Mouse (Mus musculus) bone marrow macrophage, adult 2 months (primary cell): ENCODE measurements around the gene Sema4a. TPM values are rescaled to one million over a fixed set of nuclear protein-coding genes. Genes with fewer than 3 reads are reported as not detected.

Experiments
- H3K27ac ChIP-seq: 2 replicates; pipeline ENCODE4 v1.5.1; 2012; ENCODE audit warnings: low read depth, low read length; ENCODE audit not compliant: insufficient read depth
- H3K4me1 ChIP-seq: 2 replicates; pipeline ENCODE4 v1.6.1; 2012; ENCODE audit warnings: low read length; ENCODE audit not compliant: control insufficient read depth, insufficient read depth
- H3K4me3 ChIP-seq: 2 replicates; pipeline ENCODE4 v1.5.1; 2012; ENCODE audit warnings: mild to moderate bottlenecking, low read length, moderate library complexity; ENCODE audit not compliant: insufficient read depth
- CTCF ChIP-seq: IDR thresholded peaks from 2 replicates; pipeline ENCODE4 v1.5.1; 2012; ENCODE audit warnings: low read depth, mild to moderate bottlenecking, low read length, moderate library complexity
- POLR2A ChIP-seq: IDR thresholded peaks from 2 replicates; pipeline ENCODE4 v1.6.1; 2012; ENCODE audit warnings: mild to moderate bottlenecking, low read depth, low read length, borderline replicate concordance
- polyA plus RNA-seq: library from polyadenylated mRNA; stranded (reverse); fragments of >200 nt; gene quantifications from 2 replicates; pipeline ENCODE4 v1.2.4, GENCODE M21; 2012; ENCODE audit not compliant: missing spikeins, insufficient read depth, insufficient read length

The Sema4a gene
- polyA plus RNA-seq, 1 experiment = 178 TPM

GRCm38 (mm10) chr3:88449395-88450023 is 11.5 kb downstream of the Sema4a start:
- no peak overlapping the region for H3K4me3 ChIP-seq
- H3K27ac ChIP-seq = no peak overlapping the region
- TF ChIP-seq CTCF = no peak
- no peak for TF ChIP-seq POLR2A
- H3K4me1 ChIP-seq = peaks cover 45% of the 10 kb centered on the region

- H3K4me3 ChIP-seq = no peak overlapping the region
- H3K27ac ChIP-seq = no peak overlapping the region
- TF ChIP-seq POLR2A = no peak
- TF ChIP-seq CTCF = no peak
- H3K4me1 ChIP-seq = peaks cover 40% of the 10 kb centered on the region
These were observed 12.5 kb downstream of the Sema4a start for GRCm38 (mm10) chr3:88448443-88448842.

- H3K4me1 ChIP-seq = peaks cover 37% of the 10 kb centered on the region
- TF ChIP-seq POLR2A (no peak), CTCF (no peak)
- no peak overlapping the region for H3K27ac ChIP-seq
- H3K4me3 ChIP-seq = no peak overlapping the region
These were observed 13.3 kb downstream of the Sema4a start for GRCm38 (mm10) chr3:88447676-88448183.

- Histone ChIP-seq H3K4me3 (peak overlapping the region; percentile 41), H3K27ac (peak overlapping the region; percentile 79), H3K4me1 (peaks cover 43% of the 10 kb centered on the region)
- TF ChIP-seq CTCF (no peak), POLR2A (no peak)
These were observed 14.4 kb downstream of the Sema4a start for GRCm38 (mm10) chr3:88446471-88447123.

GRCm38 (mm10) chr3:88442888-88443287 is 18.1 kb downstream of the Sema4a start:
- Histone ChIP-seq H3K4me1 (peaks cover 53% of the 10 kb centered on the region), H3K27ac (peak overlapping the region; percentile 60), H3K4me3 (no peak overlapping the region)
- TF ChIP-seq CTCF (no peak), POLR2A (no peak)

- TF ChIP-seq CTCF (no peak), POLR2A (no peak)
- Histone ChIP-seq H3K27ac (peak overlapping the region; percentile 13; the same call in 1 of the 2 replicates), H3K4me1 (peaks cover 49% of the 10 kb centered on the region), H3K4me3 (no peak overlapping the region)
These were observed 18.5 kb downstream of the Sema4a start for GRCm38 (mm10) chr3:88442488-88442887.

GRCm38 (mm10) chr3:88440500-88441381 is 20.2 kb downstream of the Sema4a start:
- H3K4me3 ChIP-seq = peak overlapping the region; percentile 53
- peak; percentile 51; the same call in 1 of the 2 replicates for TF ChIP-seq CTCF
- no peak for TF ChIP-seq POLR2A
- H3K27ac ChIP-seq = peak overlapping the region; percentile 50; the same call in 1 of the 2 replicates
- peaks cover 37% of the 10 kb centered on the region for H3K4me1 ChIP-seq

- no peak overlapping the region for H3K27ac ChIP-seq
- TF ChIP-seq CTCF (no peak), POLR2A (no peak)
- H3K4me1 ChIP-seq = peaks cover 26% of the 10 kb centered on the region
- H3K4me3 ChIP-seq = no peak overlapping the region
These were observed 21.4 kb downstream of the Sema4a start for GRCm38 (mm10) chr3:88439582-88439981.

GRCm38 (mm10) chr3:88437454-88437853 is 23.5 kb downstream of the Sema4a start:
- TF ChIP-seq POLR2A (no peak), CTCF (no peak)
- H3K4me1 ChIP-seq = peaks cover 16% of the 10 kb centered on the region
- H3K4me3 ChIP-seq = no peak overlapping the region
- no peak overlapping the region for H3K27ac ChIP-seq
